Mouse (Mus musculus): ENCODE measurements around the gene Yif1b. TPM values are rescaled to one million over a fixed set of nuclear protein-coding genes. Genes with fewer than 3 reads are reported as not detected.
"Not testable (repeated sequence)": the region's sequence is repeated elsewhere in the genome, so short reads cannot be mapped to it uniquely, and the experiment has no call there.

The Yif1b gene
- total and polyA plus RNA-seq, 2 experiments from 2014 or later: 130 to 131 TPM

- Histone ChIP-seq H3K27ac (no peak overlapping the region), H3K9me3 (ENCODE audit: low read length) (no peaks in the 10 kb centered on the region), H3K4me3 (ENCODE audit: low read length) (peak overlapping the region; percentile 45), H3K27me3 (ENCODE audit: insufficient read depth, low read length) (peaks cover 27% of the 10 kb centered on the region), H3K36me3 (ENCODE audit: insufficient read depth, low read length) (no peaks in the 10 kb centered on the region), H3K4me1 (ENCODE audit: insufficient read depth, low read length) (peaks cover 3% of the 10 kb centered on the region; the same call in 1 of the 2 replicates), H3K9ac (replicated peaks; ENCODE audit: low read length) (no peak overlapping the region), H3K4me2 (ENCODE audit: low read depth, low read length) (peak overlapping the region; percentile 92)
- 58% methylated on average over 3 of the region's 3 CpGs for WGBS
- ATAC-seq (no peak), DNase-seq (ENCODE audit: low spot score) (no peak)
- no peak for TF ChIP-seq CTCF (IDR thresholded peaks at IDR 0.05; ENCODE audit: low read depth)
These were observed 6.6 kb upstream of the Yif1b start for GRCm38 (mm10) chr7:29231517-29231916.

- 2% methylated on average over 59 of the region's 62 CpGs for whole genome bisulfite sequencing
- ATAC-seq (peak; percentile 34; the same call in 1 of the 2 replicates), DNase-seq (ENCODE audit: low spot score) (no peak)
- H3K27ac ChIP-seq: no peak within 1 kb of the TSS
- peak within 1 kb of the TSS; percentile 92 for H3K4me2 ChIP-seq (ENCODE audit: low read depth, low read length)
- peak within 1 kb of the TSS; percentile 46 for H3K9ac ChIP-seq (replicated peaks; ENCODE audit: low read length)
- no peaks in the 10 kb centered on the region for H3K9me3 ChIP-seq (ENCODE audit: low read length)
- peaks cover 27% of the 10 kb centered on the region for H3K27me3 ChIP-seq (ENCODE audit: insufficient read depth, low read length)
- peaks cover 3% of the 10 kb centered on the region; the same call in 1 of the 2 replicates for H3K4me1 ChIP-seq (ENCODE audit: insufficient read depth, low read length)
- TF ChIP-seq CTCF (IDR thresholded peaks at IDR 0.05; ENCODE audit: low read depth): no peak
- no peaks in the 10 kb centered on the region for H3K36me3 ChIP-seq (ENCODE audit: insufficient read depth, low read length)
- H3K4me3 ChIP-seq (ENCODE audit: low read length): peak within 1 kb of the TSS; percentile 45
These were observed 5.7 kb upstream of the Yif1b start, which contains the start of gene Kcnk6 for GRCm38 (mm10) chr7:29232247-29233013. TSS of gene Kcnk6 (minus strand) at chr7:29232515.

GRCm38 (mm10) chr7:29233745-29234144, 4.4 kb upstream of the Yif1b start:
- H3K27ac ChIP-seq: no peak overlapping the region
- H3K4me2 ChIP-seq (ENCODE audit: low read depth, low read length): no peak overlapping the region
- no peak for TF ChIP-seq CTCF (IDR thresholded peaks at IDR 0.05; ENCODE audit: low read depth)
- WGBS: 68% methylated on average over 6 of the region's 6 CpGs
- DNase-seq (ENCODE audit: low spot score) (no peak), ATAC-seq (no peak)
- no peak overlapping the region for H3K4me3 ChIP-seq (ENCODE audit: low read length)
- H3K4me1 ChIP-seq (ENCODE audit: insufficient read depth, low read length): peaks cover 3% of the 10 kb centered on the region; the same call in 1 of the 2 replicates
- H3K27me3 ChIP-seq (ENCODE audit: insufficient read depth, low read length): peaks cover 27% of the 10 kb centered on the region
- H3K36me3 ChIP-seq (ENCODE audit: insufficient read depth, low read length): no peaks in the 10 kb centered on the region
- no peak overlapping the region for H3K9ac ChIP-seq (replicated peaks; ENCODE audit: low read length)
- no peaks in the 10 kb centered on the region for H3K9me3 ChIP-seq (ENCODE audit: low read length)

- ATAC-seq: no peak
- peak; percentile 47 for TF ChIP-seq CTCF (IDR thresholded peaks at IDR 0.05; ENCODE audit: low read depth)
These were observed 3.5 kb upstream of the Yif1b start for GRCm38 (mm10) chr7:29234661-29235060.

GRCm38 (mm10) chr7:29236593-29236992, 1.5 kb upstream of the Yif1b start:
- Histone ChIP-seq H3K36me3 (ENCODE audit: insufficient read depth, low read length) (no peaks in the 10 kb centered on the region), H3K27me3 (ENCODE audit: insufficient read depth, low read length) (peaks cover 21% of the 10 kb centered on the region), H3K9ac (replicated peaks; ENCODE audit: low read length) (no peak overlapping the region), H3K4me3 (ENCODE audit: low read length) (no peak overlapping the region), H3K4me1 (ENCODE audit: insufficient read depth, low read length) (peaks cover 3% of the 10 kb centered on the region; the same call in 1 of the 2 replicates), H3K27ac (no peak overlapping the region), H3K4me2 (ENCODE audit: low read depth, low read length) (no peak overlapping the region), H3K9me3 (ENCODE audit: low read length) (no peaks in the 10 kb centered on the region)
- WGBS: 90% methylated on average over 4 of the region's 4 CpGs
- no peak for TF ChIP-seq CTCF (IDR thresholded peaks at IDR 0.05; ENCODE audit: low read depth)
- ATAC-seq (no peak), DNase-seq (ENCODE audit: low spot score) (no peak)

More at GRCm38 (mm10) chr7:29234661-29235060, 3.5 kb upstream of the Yif1b start:
- no peak for DNase-seq (ENCODE audit: low spot score)
- Histone ChIP-seq H3K4me3 (ENCODE audit: low read length) (no peak overlapping the region), H3K4me1 (ENCODE audit: insufficient read depth, low read length) (peaks cover 3% of the 10 kb centered on the region; the same call in 1 of the 2 replicates), H3K4me2 (ENCODE audit: low read depth, low read length) (no peak overlapping the region), H3K9me3 (ENCODE audit: low read length) (no peaks in the 10 kb centered on the region), H3K27ac (no peak overlapping the region), H3K36me3 (ENCODE audit: insufficient read depth, low read length) (no peaks in the 10 kb centered on the region), H3K9ac (replicated peaks; ENCODE audit: low read length) (no peak overlapping the region), H3K27me3 (ENCODE audit: insufficient read depth, low read length) (peaks cover 27% of the 10 kb centered on the region)
- WGBS: 78% methylated on average over 5 of the region's 5 CpGs

GRCm38 (mm10) chr7:29237596-29237995, 533 bp upstream of the Yif1b start:
- H3K9me3 ChIP-seq (ENCODE audit: low read length); DNase-seq (ENCODE audit: low spot score); H3K4me1 ChIP-seq (ENCODE audit: insufficient read depth, low read length); H3K36me3 ChIP-seq (ENCODE audit: insufficient read depth, low read length): not testable (repeated sequence)
- H3K27me3 ChIP-seq (ENCODE audit: insufficient read depth, low read length): peaks cover 11% of the 10 kb centered on the region
- WGBS: 28% methylated on average over 6 of the region's 6 CpGs
- peak overlapping the region; percentile 76; the same call in 1 of the 2 replicates for H3K27ac ChIP-seq
- 0 out of 2 replicates have a peak, but pooled peaks have one; percentile 1 for ATAC-seq
- peak overlapping the region; percentile 66 for H3K4me3 ChIP-seq (ENCODE audit: low read length)
- 0 out of 2 replicates have a peak overlapping the region, but pooled peaks have one; percentile 35 for H3K9ac ChIP-seq (replicated peaks; ENCODE audit: low read length)
- H3K4me2 ChIP-seq (ENCODE audit: low read depth, low read length): peak overlapping the region; percentile 68

Data from hindbrain, postnatal 0 days (tissue).